In the genomic region with DNA sequence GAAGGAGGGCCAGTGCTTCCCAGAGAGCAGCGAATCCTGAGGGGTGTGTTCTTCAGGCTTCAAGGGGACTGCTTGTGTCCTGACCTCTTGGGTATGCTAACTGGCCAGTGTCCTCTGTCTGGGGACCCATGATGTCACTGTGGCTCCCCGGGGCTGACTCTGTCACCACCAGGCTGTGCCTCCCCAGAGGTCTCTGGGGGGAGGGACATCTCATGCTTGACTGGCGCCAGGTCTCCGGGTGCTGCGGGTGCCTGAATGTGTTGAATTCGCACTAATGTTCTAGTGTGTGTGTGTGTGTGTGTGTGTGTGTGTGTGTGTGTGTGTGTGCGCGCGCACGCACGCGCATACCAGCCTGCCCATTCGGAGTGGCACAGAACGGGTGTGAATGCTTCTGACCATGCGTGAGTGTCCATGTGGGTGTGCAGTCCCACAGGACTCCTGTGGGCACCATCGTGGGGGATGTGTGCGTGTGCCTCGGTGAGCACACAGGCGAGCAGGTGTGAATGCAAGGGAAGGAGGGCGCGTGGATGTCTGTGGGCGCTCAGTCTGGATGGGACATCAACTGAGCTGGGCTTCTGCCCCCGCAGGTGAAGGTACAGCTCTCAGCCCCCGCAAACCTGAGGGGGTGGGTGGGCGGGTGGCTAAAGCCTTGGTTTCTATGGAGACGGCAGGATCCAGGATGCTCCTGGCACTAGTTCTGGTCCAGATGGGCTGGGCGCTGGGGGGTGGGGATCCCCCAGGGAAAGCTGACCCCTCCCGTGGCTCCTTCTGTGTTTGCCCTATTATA, we compare ENCODE assay signal across 22 mouse cellular contexts. TPM values are rescaled to one million over a fixed set of nuclear protein-coding genes. Genes with fewer than 3 reads are reported as not detected.
A peak's percentile ranks its signal among the peaks of the same experiment; 100 is the strongest.
DNase-seq lines count a peak whose midpoint lies in the region; ATAC-seq and TF ChIP-seq lines count a peak whose summit lies in the region.
"Had no signal": no experiment of that assay in that cellular context is flagged by ENCODE, and none has a peak within 500 bp of the region (broad histone marks: within the 10 kb centered on the region; RNA-seq: fewer than 3 reads in every experiment).

No protein-coding gene starts in this region.

- no peak overlapping the region for H3K9ac ChIP-seq in stomach, postnatal 0 days (ENCODE audit: low read length)
- H3K9ac ChIP-seq: limb, embryonic 13.5 days had no signal

- no peak overlapping the region for H3K4me2 ChIP-seq in stomach, postnatal 0 days (replicated peaks; ENCODE audit: low read depth)
- H3K4me2 ChIP-seq: heart, embryonic 11.5 days; limb, embryonic 13.5 days had no signal

- H3K9me3 ChIP-seq in stomach, postnatal 0 days (ENCODE audit: control insufficient read depth, low read length) = no peaks in the 10 kb centered on the region
- H3K9me3 ChIP-seq: limb, embryonic 13.5 days had no signal

- no peak overlapping the region for H3K4me3 ChIP-seq in stomach, postnatal 0 days (ENCODE audit: low read depth, low read length)
- H3K4me3 ChIP-seq: limb, embryonic 13.5 days had no signal

- 0 out of 2 replicates have a peak, but pooled peaks cover 3% of the 10 kb centered on the region for H3K27me3 ChIP-seq in stomach, postnatal 0 days (ENCODE audit: control insufficient read depth, insufficient read depth, low read length)

- ATAC-seq in stomach, postnatal 0 days (ENCODE audit: low FRiP score, low TSS enrichment) = no peak
- ATAC-seq: hindbrain, postnatal 0 days had no signal

- TF ChIP-seq CTCF in stomach, postnatal 0 days (IDR thresholded peaks at IDR 0.05; ENCODE audit: low read depth) = no peak

- no peaks in the 10 kb centered on the region for H3K36me3 ChIP-seq in stomach, postnatal 0 days (ENCODE audit: control insufficient read depth, insufficient read depth, low read length)
- H3K36me3 ChIP-seq: limb, embryonic 13.5 days had no signal

- H3K27ac ChIP-seq in stomach, postnatal 0 days (replicated peaks) = no peak overlapping the region
- H3K27ac ChIP-seq: hindbrain, postnatal 0 days; limb, embryonic 13.5 days; macrophage had no signal

- WGBS in stomach, postnatal 0 days = 83% methylated on average over 25 of the region's 28 CpGs

- 0 out of 2 replicates have a peak, but pooled peaks cover 2% of the 10 kb centered on the region for H3K4me1 ChIP-seq in stomach, postnatal 0 days (replicated peaks; ENCODE audit: control insufficient read depth, insufficient read depth)

- TF ChIP-seq EP300 in stomach, postnatal 0 days (optimal IDR thresholded peaks at IDR 0.05) = no peak

- peak; percentile 58 to 60 for DNase-seq in cerebellum, postnatal 10 days
- DNase-seq in cerebellum, postnatal 4 days (ENCODE audit: low spot score in 2 of 2) = no peak
- DNase-seq in layer of hippocampus, adult 9-11 months = peak; percentile 70
- no peak for DNase-seq in layer of hippocampus, adult 8-10 months (ENCODE audit: low spot score in 2 of 2)
- DNase-seq in B cell, adult 2 months = peak; percentile 62 to 68
- DNase-seq in right cerebral cortex, adult 2 months (ENCODE audit: low spot score in 2 of 2) = peak; percentile 46 to 56
- DNase-seq in stomach, postnatal 0 days (ENCODE audit: low spot score) = no peak
- DNase-seq in testis, postnatal 14 days (ENCODE audit: low spot score) = no peak
- DNase-seq: adrenal gland, postnatal 10 days; gastrocnemius, postnatal 36 days; heart, postnatal 36 days; kidney, adult 2 months; kidney, postnatal 36 days; midbrain, embryonic 14.5 days; thymus, postnatal 36 days had no signal

RNA-seq across cellular contexts. Expression of gene Rasal1, which starts 4.5 kb away (rescaled TPM):
- total RNA-seq in layer of hippocampus, adult 8-10 months (2022) = 100 to 1,000 TPM in 2 of 4 experiments, 10 to 100 TPM in 2; 84.4 to 112 (median 96.9) TPM
- polyA plus RNA-seq in stomach, postnatal 0 days (2015; fragmentation: Nextera tagmentation; extraction: Ambion mirVana) = 0.08 and 0.44 TPM in 2 replicates
- total RNA-seq: gastrocnemius, postnatal 36 days; heart, postnatal 36 days had no signal
- polyA plus RNA-seq: macrophage; neural tube, embryonic 11.5 days had no signal

RNA-seq across cellular contexts. Expression of gene Cfap73, which starts 19.1 kb away (rescaled TPM):
- total RNA-seq in layer of hippocampus, adult 8-10 months (2022) = under 1 TPM in 2 of 4 experiments, not detected in 2; 0.50 to 0.56 TPM
- 0.10 TPM in 1 of 2 replicates, not detected in the other for polyA plus RNA-seq in stomach, postnatal 0 days (2015; fragmentation: Nextera tagmentation; extraction: Ambion mirVana)
- total RNA-seq: ES-E14; gastrocnemius, postnatal 36 days; heart, postnatal 36 days had no signal
- polyA plus RNA-seq: heart, embryonic 11.5 days; kidney, adult 2 months; limb, embryonic 13.5 days; liver, embryonic 16.5 days; macrophage; midbrain, embryonic 14.5 days; neural tube, embryonic 11.5 days had no signal

RNA-seq across cellular contexts. Expression of gene Ddx54, which starts 40.6 kb away (rescaled TPM):
- total RNA-seq in layer of hippocampus, adult 8-10 months (2022) = 10 to 100 TPM; 32.8 to 37.1 (median 35.7) TPM
- 22.5 and 23.0 TPM in 2 replicates for polyA plus RNA-seq in stomach, postnatal 0 days (2015; fragmentation: Nextera tagmentation; extraction: Ambion mirVana)

RNA-seq across cellular contexts. Expression of gene Rita1, which starts 40.7 kb away (rescaled TPM):
- total RNA-seq in layer of hippocampus, adult 8-10 months (2022) = 10 to 100 TPM; 22.1 to 27.3 (median 24.7) TPM
- 12.1 TPM in 2 replicates for polyA plus RNA-seq in stomach, postnatal 0 days (2015; fragmentation: Nextera tagmentation; extraction: Ambion mirVana)

RNA-seq across cellular contexts. Expression of gene Dtx1, which starts 58.6 kb away (rescaled TPM):
- total RNA-seq in layer of hippocampus, adult 8-10 months (2022) = 10 to 100 TPM; 62.9 to 71.1 (median 66.9) TPM
- polyA plus RNA-seq in stomach, postnatal 0 days (2015; fragmentation: Nextera tagmentation; extraction: Ambion mirVana) = 2.0 and 3.1 TPM in 2 replicates
- polyA plus RNA-seq: liver, embryonic 16.5 days had no signal

Comparison
In these comparisons a context has a peak if more than half of its experiments do, and no peak if none do; other contexts are left out.
1. DNase-seq: peak in cerebellum, postnatal 10 days (2 of 2), layer of hippocampus, adult 9-11 months (single experiment), B cell, adult 2 months (2 of 2) and right cerebral cortex, adult 2 months (2 of 2); none in cerebellum, postnatal 4 days (0 of 2), layer of hippocampus, adult 8-10 months (0 of 2), stomach, postnatal 0 days (single experiment) and testis, postnatal 14 days (single experiment).